Mouse (Mus musculus): Measurements from ENCODE around the gene Ubxn7.

DNA sequence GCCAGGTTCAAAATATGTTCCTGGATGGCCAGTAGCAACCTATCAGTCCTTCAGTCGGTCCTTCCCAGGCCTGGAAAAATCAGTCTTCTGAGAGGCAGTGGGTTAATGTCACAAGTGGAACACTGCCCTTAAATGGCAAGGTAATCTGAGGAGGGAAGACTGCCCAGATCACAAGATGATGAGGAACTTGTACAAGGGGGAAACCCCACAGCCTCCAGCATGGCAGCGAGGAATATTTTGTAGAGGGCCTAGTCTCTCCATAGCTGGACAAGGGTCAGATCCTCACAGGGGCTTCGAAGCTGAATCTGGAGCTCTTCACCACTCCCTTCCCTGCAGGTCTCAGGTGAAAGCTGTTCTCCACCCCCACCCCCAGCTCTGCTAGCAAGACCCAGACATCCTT lies 70.8 kb downstream of the Ubxn7 start:
- no peak for TF ChIP-seq CTCF (IDR thresholded peaks at IDR 0.05; ENCODE audit: low read depth, low read length)
- no peak for TF ChIP-seq POLR2A (IDR thresholded peaks at IDR 0.05; ENCODE audit: extremely low read depth, insufficient read depth, low read length)
